Mouse (Mus musculus) myocyte (in vitro differentiated cells): ENCODE results near the gene Laptm5.

Experiments
- MAX ChIP-seq: IDR thresholded peaks from one replicate; pipeline ENCODE4 v1.6.1; 2011; ENCODE audit warnings: low read depth, mild to moderate bottlenecking, control low read depth
- MYOD1 ChIP-seq, 3 experiments: IDR thresholded peaks; one replicate each; pipeline ENCODE4 v1.6.1; 2011; ENCODE audit warnings: control low read depth in 2 of 3, low read depth in 2 of 3, mild to moderate bottlenecking in 2 of 3, moderate library complexity in 1 of 3; ENCODE audit not compliant: insufficient read length in 2 of 3, control insufficient read depth in 1 of 3
- MYOG ChIP-seq, 3 experiments: IDR thresholded peaks; one replicate each; pipeline ENCODE4 v1.6.1; 2011; ENCODE audit warnings: control low read depth in 2 of 3, low read depth in 2 of 3, mild to moderate bottlenecking in 2 of 3; ENCODE audit not compliant: insufficient read length in 2 of 3, control insufficient read depth in 1 of 3, insufficient read depth in 1 of 3
- POLR2A ChIP-seq: IDR thresholded peaks from one replicate; pipeline ENCODE4 v1.6.1; 2011; ENCODE audit warnings: low read depth, mild to moderate bottlenecking, control low read depth, moderate library complexity; ENCODE audit not compliant: insufficient read length
- POLR2AphosphoS2 ChIP-seq: IDR thresholded peaks from one replicate; pipeline ENCODE4 v1.6.1; 2011; ENCODE audit warnings: low read depth, control low read depth; ENCODE audit not compliant: insufficient read length
- SRF ChIP-seq: IDR thresholded peaks from one replicate; pipeline ENCODE4 v1.6.1; 2011; ENCODE audit warnings: low read depth; ENCODE audit not compliant: control insufficient read depth, insufficient read length
- TCF12 ChIP-seq: IDR thresholded peaks from one replicate; pipeline ENCODE4 v1.6.1; 2011; ENCODE audit warnings: mild to moderate bottlenecking, control low read depth; ENCODE audit not compliant: poor library complexity, insufficient read depth, severe bottlenecking

GRCm38 (mm10) chr4:130892001-130892587 lies 20.8 kb upstream of the Laptm5 start:
- TF ChIP-seq POLR2A (no peak), MAX (no peak), TCF12 (no peak), MYOG (IDR thresholded peaks at IDR 0.05; ENCODE audit: control insufficient read depth in 1 of 3, insufficient read depth in 1 of 3, insufficient read length in 2 of 3, low read depth in 2 of 3) (no peak), POLR2AphosphoS2 (no peak), SRF (no peak), MYOD1 (IDR thresholded peaks at IDR 0.05; ENCODE audit: control insufficient read depth in 1 of 3, insufficient read length in 2 of 3, low read depth in 2 of 3) (no peak)
